Mouse (Mus musculus): ENCODE results near the gene Zfp990.
A peak's percentile ranks its signal among the peaks of the same experiment; 100 is the strongest.
"Not testable (repeated sequence)": the region's sequence is repeated elsewhere in the genome, so short reads cannot be mapped to it uniquely, and the experiment has no call there.

Gene Zfp990

DNA sequence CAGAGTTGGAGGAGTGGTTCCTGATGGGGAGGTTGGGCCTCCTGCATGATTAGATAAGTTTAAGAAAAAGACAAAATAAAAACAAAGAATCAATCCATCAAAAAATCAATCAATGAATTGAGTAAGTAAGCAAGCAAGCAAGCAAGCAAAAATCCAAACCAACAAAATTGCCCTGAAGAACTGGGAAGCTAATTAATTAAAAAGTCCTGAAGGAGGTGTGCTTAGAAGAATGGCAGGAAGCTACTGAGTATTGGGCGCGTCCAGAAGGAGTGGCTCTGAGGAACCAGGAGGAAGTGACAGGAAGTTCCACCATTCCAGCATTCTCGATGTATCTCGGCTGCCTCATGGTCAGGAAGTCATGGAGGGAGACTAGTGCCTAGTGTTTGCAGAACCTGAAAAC is at the start of gene Zfp990:
Zfp990 (plus strand) TSS at position 301 of the 400 bp plus-strand sequence.
- DNase-seq (ENCODE audit: low read depth): not testable (repeated sequence)

DNA sequence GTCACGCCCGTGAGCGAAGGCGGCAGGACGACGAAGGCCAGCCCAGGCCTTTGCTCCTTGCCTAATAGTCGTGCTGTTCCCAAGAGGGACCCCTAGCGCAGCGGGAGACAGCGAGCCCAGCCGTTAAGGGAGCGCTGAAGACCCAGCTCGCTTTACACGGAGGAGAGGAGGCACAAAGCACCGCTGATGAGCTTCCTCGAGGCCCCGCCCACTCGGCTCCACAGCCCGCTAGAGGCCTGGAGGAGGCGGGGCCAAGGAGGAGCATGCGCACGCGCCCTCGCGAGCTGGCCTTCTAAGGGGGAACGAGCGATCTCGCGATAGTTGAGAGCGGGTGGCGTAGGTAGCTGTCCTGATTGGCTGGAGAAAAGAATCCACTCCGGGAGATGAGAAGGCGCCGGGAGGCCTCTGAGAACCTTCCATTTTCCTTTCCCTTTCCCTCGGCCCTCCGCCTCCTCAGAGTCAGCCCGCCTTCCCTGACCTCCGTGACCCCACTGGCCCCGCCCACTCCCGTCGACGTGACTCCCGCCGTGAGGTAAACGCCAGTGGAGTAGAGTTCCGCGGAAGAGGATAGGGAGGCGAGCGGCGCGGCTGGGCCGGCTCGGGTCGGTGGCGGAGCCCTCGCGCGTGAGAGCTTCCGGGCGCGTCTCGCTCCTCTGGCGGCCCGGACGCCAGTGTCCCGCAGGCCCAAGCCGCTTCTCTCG is 46.9 kb upstream of the Zfp990 start:
- DNase-seq (ENCODE audit: low read depth): peak; percentile 68

DNA sequence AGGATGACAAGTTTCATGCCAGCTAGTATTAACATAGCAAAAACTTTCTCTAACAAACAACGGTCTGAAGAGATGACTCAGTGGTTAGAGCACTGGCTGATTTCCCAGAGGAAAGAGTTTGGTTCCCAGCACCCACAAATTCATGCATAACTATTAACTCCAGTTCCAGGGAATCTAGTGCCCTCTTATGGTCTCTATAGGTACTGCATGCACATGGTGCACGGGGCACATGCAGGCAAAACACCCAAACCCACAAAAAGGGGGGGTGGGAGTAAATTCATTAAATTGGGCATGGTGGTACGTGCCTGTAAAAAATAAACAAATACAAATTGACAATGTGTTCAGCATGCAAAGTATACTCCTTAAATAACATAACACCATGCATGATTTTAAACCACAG is 32.4 kb upstream of the Zfp990 start:
- DNase-seq (ENCODE audit: low read depth): peak; percentile 2

DNA sequence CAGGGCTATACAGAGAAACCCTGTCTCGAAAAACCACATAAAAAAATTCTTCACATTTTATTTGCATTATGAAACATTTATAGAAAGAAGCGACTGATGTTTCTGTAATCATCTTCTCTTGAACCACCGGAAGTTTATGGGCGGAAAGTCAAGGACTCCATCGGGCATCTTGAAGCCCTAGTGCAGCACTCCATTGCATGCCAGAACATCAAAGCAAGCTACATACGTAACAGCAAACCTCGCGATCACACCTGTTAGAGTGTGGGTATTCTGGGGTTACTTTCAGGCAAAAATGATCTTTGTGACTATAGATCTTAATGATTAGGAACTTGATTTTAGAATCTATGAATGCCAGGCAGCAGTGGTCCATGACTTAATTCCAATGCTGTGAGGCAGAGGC is 29.9 kb upstream of the Zfp990 start:
- DNase-seq (ENCODE audit: low read depth): not testable (repeated sequence)

DNA sequence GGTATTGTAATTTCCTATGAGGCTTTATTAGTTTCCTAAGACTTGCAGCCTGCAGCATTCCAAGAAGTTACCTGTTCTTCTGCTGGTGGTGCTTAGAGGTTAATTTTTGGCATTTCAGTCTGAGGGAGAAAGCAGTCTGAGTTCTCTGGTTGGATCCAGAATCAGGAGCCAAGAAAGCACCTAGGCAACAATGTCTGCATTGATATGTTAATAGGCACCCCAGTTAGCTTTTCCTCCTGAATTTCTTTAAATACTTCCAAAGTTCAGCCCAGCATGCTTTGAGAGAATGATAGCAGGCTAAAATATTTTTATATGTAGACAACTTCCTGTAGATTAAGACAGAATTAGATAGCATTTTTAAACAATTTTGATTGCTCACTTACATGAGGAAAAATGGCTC is 21.2 kb upstream of the Zfp990 start:
- no peak for DNase-seq (ENCODE audit: low read depth)

DNA sequence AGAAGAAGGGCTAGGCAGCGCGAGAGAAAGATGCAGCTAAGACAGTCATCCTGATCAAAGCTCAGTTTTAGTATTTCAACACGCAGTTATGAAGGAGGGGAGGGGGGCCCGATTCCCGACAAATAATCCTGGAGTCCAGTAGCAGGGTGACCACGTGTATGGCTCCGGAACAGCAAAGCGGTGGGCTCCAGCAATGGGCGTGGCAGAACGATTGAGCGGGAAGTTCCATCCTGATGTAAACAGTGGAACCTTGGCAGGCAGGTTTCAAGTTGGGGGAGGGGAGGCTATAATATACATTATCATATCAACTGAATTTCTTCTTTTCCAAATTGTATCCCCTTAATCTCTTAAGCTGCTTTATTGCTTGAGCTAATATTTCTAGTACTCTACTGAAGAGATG is 18.4 kb upstream of the Zfp990 start:
- DNase-seq (ENCODE audit: low read depth): no peak

DNA sequence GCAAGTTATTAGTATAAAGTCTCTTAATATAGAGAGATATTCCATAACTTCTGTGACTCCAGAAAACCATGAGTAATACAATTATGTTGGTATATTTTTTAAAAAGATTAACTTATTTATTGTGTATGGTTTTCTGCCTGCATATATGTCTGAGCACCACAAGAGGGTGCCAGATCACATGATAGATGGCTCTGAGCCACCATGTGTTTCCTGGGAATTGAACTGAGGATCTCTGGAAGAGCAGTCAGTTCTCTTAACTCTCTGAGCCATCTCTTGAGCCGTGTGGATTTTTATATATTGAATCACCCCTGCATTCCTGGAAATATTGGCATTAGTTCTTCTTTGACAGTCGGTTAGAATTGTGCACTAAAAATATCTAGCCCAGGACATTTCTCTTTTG is 17.2 kb upstream of the Zfp990 start:
- DNase-seq (ENCODE audit: low read depth): not testable (repeated sequence)

DNA sequence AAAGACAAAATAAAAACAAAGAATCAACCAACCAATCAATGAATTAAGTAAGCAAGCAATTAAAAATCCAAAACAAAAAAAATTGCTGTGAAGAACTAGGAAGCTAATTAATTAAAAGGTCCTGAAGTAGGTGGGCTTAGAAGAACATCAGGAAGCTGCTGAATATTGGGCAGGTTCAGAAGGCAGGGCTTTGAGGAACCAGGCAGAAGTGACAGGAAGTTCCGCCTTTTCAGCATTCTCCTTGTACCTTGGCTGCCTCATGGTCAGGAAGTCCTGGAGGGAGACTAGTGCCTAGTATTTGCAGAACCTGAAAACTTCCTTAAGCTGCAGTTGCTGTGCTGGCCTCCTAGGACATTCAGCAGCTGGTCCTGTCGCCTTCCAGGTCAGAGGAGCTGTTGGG is 4.1 kb downstream of the Zfp990 start:
- DNase-seq (ENCODE audit: low read depth): not testable (repeated sequence)

DNA sequence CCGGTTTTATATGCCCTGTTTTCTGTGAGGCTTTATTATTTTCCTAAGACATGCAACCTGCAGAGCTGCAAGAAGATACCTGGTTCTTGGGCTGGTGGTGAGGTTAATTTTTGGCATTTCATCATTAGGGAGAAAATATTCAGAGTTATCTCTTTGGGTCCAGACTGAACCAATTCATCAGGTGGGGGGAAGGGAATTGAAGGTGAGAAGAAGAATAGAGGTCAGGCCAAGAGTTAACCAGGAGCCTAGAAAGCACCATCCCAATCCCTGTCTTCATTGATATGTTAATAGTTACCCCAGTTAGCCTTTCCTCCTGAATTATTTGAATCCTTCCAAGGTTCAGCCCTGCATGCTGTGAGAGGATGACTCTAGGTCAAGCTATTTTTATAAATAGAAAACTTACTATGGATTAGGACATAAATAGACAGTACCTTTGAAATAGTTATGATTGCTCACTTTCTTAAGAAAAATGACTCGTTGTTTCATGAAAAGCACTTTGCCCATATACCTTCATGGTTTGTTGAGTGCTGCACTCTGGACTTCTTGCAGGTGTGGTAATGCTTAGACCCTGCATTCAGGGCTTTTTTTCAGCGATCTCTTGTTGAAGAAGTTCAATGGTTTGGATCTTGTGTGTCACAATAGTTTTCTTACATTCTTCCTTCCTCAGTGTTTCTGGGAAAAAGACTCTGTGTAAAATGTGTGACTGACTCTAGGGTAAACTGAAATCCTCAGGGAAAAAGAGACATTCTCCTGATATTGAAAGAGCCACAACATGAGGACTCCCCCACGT is 5.4 kb downstream of the Zfp990 start:
- not testable (repeated sequence) for DNase-seq (ENCODE audit: low read depth)

DNA sequence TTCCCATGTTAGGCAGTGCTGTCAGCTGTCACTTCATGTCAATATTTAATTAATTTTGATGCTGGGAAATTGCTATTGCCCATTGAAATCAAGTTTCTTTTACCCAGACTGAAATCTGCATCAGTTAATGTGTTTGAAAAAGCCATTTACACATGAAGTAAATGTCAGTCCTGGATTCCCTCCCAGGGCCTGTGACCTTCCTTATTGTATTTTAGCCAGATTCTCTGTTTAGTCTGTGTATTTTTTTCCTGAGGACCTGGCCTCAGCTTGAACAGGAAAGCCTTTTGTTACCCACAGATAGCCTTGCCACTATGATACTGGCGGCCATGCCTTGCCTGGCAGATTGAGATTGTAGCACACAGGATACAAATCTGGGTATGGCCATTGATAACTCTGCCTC is 6.8 kb downstream of the Zfp990 start:
- DNase-seq (ENCODE audit: low read depth): not testable (repeated sequence)

DNA sequence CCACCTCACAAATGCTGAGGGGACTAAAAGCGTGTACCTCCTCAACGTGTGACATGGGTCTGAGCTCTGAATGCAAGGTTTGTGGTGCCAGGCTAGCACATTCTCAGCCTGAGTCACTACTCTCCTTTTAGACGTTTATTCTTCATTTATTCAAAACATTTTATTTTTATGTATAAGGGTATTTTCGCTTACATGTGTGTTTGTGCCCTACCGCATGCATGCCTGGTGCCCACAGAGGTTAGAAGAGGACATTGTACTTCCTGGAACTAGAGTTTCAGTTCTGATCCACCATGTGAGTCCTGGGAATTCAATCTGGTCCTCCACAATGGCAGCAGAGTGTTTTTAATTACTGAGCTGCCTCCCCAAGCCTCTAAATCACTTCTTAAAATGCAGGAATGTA is 33.3 kb downstream of the Zfp990 start:
- DNase-seq (ENCODE audit: low read depth): not testable (repeated sequence)

DNA sequence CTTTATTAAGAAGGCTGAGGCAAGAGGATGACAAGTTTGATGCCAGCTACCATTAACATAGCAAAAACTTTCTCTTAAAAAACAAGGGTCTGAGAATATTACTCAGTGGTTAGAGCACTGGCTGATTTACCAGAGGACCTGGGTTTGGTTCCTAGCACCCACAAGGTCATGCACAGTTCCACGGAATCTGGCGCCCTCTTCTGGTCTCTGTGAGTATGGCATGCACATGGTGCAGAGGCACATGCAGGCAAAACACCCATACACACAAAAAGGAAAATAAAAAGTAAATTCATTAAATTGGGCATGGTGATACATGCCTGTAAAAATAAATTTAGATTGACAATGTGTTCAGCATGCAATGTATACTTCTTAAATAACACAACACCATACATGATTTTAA is 34.5 kb downstream of the Zfp990 start:
- DNase-seq (ENCODE audit: low read depth): not testable (repeated sequence)

DNA sequence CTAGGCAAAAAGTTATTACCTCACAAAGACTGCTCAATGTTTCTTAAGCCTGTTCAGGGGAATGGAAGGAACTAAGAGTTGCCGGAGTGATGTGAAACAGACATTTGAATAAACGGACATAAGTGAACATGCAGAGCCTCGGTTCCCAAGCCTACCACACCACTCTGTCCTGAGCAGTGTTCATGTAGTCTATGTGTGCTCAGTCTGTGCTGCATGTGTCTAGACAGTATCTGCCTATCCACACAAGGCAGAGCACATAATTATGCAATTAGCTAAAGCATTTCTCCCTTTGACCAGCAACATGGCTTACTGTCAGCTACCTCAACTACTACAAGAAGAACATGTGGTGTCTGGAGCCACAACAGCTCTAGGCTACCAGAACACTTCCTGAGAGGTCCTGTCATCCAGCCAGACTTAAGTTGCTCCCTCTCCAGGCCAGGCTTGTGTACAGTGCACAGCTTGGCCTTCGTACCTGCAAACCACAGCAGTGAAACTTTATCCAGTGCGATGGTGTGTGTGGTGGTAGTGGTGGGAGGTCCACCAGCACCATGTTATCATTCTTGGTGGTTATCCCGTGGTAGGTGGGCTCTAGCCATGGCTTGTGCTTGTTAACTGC is 35.3 kb downstream of the Zfp990 start:
- not testable (repeated sequence) for DNase-seq (ENCODE audit: low read depth)

DNA sequence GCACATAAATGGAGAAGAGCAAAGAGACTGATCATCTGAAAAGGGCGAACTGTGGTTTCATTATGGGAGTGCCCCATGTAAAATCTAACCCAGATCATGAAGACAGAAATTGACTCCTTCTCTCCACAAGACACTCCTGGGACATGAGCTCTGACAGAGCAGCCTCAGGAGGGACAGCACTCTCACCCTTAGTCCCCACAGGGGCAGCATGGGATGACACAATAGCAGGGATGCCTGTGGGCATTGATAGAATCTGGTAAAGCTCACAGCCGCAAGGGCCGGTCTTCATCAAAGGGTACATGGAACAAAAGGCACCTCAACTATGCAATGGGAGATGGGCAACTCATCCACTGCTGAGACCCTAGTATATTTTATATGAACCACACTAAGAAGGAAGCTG is 35.9 kb downstream of the Zfp990 start:
- DNase-seq (ENCODE audit: low read depth): not testable (repeated sequence)

DNA sequence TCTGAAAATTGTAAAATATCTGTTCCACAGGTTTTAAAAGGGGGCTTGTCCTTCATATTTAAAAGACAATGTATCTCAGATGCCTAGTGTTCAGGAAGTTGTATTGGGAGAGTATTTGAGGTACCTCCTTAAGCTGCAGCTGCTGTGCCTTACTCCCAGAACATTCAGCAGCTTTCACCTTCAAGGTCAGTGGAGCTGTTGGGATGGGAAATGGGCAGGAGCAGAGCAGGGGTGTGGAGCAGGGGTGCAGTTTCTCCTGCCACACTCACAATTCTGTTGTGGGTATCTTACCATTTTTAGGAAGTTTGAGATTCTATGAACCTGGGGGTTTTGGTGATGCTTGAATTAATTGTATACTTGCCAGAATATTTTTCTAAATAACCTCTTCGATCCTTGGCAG is 46.1 kb downstream of the Zfp990 start:
- no peak for DNase-seq (ENCODE audit: low read depth)

DNA sequence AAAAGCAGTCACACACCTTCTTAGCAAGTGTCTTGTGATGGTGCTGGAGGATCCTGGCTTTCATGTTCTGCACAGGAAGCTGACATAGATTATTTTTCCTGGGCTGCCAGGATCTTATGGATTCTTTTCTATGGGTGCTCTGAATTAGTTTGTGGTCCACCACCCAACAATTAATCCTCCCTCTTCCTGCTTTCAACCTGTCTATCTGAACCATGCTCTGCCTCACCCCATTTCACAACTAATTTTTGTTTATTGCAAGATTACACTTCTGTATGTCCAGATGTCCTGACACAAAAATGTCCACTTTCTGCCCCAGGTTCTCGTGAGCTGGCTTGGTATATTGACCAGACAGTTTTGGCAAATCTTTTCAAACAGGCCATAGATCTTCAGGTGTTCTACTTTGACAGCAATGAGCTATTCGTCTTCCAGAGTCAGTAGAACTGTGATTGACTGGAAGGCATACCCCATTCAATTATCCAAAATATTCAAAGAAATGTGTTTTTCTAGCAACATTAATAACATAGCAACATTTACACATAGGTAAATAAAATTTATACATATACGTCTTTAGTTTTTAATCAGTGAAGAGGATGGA is 49.0 kb downstream of the Zfp990 start:
- DNase-seq (ENCODE audit: low read depth): no peak

DNA sequence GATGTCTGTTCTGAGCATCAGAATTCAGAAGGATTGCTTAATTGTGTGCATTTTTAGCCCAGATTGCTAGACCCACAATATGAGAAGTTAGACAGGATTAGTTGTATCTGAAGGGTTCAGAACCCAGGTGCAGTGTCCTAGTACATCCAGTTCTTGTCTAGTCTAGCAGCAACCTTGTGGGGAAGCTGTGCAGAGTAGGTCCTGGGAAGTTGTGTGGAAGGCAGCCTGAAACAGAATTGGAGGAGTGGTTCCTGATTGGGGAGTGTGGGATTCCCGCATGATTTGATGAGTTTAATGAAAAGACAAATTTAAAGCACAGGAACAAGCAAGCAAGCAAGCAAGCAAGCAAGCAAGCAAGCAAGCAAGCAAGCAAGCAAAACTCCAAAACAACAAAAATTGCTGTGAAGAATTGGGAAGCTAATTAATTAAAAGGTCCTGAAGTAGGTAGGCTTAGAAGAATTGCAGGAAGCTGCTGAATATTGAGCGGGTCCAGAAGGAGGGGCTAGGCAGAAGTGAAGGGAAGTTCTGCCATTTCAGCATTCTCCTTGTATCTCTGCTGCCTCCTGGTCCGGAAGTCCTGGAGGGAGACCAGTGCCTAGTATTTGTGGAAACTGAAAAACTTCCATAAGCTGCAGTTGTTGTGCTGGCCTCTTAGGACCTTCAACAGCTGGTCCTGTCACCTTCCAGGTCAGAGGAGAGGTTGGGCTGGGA is 53.7 kb downstream of the Zfp990 start:
- no peak for DNase-seq (ENCODE audit: low read depth)

DNA sequence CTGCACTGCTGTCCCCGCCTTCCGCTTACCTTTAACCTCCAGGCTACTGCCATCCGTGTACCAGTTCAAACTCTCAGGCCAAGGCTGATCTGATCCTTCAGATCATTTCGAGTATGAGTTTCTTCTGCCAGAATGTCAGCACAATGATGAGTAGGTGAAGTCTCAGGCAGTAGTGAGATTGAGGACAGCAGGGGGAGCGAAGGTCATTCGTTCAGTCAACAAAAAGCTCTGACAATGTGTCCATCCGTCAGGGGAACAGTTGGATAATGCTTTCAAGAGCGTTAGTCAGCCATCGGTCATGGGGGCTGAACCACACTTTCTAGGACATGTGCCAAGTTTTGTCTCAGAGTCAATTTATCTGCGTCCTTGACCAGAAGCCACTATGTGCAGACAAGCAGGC is 59.9 kb downstream of the Zfp990 start:
- not testable (repeated sequence) for DNase-seq (ENCODE audit: low read depth)

DNA sequence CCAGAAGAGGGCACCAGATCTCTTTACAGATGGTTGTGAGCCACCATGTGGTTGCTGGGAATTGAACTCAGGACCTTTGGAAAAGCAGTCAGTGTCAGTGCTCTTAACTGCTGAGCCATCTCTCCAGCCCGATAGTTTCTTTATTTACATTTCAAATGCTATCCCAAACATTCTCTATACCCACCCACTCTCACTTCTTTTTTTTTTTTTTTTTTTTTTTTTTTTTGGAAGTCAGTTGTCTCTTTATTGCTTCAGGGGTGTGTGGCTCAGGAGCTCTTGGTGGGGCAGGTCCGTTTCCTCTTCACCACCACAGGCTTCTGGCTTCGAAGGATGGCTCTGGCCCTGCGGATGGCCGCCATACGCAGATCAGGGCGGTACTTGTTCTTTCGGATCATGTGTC is 66.1 kb downstream of the Zfp990 start:
- not testable (repeated sequence) for DNase-seq (ENCODE audit: low read depth)

DNA sequence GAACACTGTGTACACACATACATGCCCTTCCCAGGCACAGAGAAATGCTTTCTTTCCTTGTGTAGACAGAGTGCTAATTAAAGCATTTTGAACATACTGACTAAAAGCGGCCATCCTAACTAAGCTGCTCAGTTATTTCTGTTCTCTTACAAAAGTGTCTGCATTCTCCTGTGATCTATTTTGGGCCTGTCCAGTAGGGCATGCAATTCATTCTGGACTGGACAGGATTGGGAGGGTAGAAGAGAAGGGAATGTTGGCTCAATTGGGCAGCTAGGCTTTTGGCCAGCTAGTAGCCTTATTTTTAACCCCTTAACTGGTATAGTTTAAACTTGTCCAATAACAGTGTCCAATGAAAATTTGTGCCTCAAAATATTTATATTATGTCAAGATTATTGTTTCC is 69.8 kb downstream of the Zfp990 start:
- not testable (repeated sequence) for DNase-seq (ENCODE audit: low read depth)

DNA sequence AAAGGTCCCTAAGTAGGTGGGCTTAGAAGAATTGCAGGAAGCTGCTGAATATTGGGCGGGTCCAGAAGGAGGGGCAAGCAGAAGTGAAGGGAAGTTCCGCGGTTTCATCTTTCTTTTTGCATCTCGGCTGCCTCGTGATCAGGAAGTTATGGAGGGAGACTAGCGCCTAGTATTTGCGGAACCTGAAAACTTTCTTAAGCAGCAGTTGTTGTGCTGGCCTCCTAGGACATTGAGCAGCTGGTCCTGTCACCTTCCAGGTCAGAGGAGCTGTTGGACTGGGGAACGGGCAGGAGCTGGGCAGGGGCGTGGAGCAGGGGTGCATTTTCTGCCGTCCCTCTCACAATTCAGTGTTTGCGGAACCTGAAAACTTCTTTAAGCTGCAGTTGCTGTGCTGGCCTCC is 74.5 kb downstream of the Zfp990 start, which contains the start of gene Gm13212:
Gm13212 (plus strand) TSS at position 89 of the 400 bp plus-strand sequence.
- peak; percentile 60 for DNase-seq (ENCODE audit: low read depth)

DNA sequence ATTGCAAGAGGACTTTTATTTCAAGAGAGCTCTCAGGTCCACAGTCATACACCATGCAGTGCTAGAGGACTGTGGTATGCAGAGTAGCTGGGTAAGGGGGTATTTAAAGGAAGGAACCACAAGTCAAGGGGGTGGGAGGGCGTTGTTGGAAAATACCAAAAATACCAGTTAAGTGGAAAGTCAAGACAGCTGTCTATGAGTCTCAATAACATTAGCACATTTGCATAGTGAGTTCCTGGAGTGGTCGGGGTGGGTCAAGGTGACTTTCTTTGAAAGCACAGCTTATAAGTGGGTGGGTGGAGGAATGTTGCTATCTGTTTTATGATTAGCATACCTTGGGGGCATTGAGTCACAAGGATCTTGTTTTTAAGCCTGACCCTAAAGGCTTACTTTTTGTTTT is 75.5 kb downstream of the Zfp990 start:
- DNase-seq (ENCODE audit: low read depth): not testable (repeated sequence)

All from naive thymus-derived CD4-positive, alpha-beta T cell, adult 2 months (primary cell).